Mouse (Mus musculus) cortical plate, adult 2 months (tissue): ENCODE data around the gene Csrp3. TPM values are rescaled to one million over a fixed set of nuclear protein-coding genes. Genes with fewer than 3 reads are reported as not detected.

ENCODE experiments used
- H3K27ac ChIP-seq: fragments of 200-500 bp; 2 replicates; pipeline ENCODE4 v1.5.1; 2012; ENCODE audit warnings: low read length, control low read depth, inconsistent platforms; ENCODE audit not compliant: insufficient read depth
- H3K4me1 ChIP-seq: fragments of 200-500 bp; 2 replicates; pipeline ENCODE4 v1.6.1; 2011; ENCODE audit warnings: low read length; ENCODE audit not compliant: control insufficient read depth, insufficient read depth
- H3K4me3 ChIP-seq: fragments of 200-500 bp; 2 replicates; pipeline ENCODE4 v1.5.1; 2011; ENCODE audit warnings: mild to moderate bottlenecking, low read length, control low read depth; ENCODE audit not compliant: insufficient read depth
- CTCF ChIP-seq: fragments of 200-500 bp; IDR thresholded peaks from 2 replicates; pipeline ENCODE4 v1.5.1; 2011; ENCODE audit warnings: mild to moderate bottlenecking, control low read depth, low read length; ENCODE audit not compliant: insufficient read depth; ENCODE audit errors: extremely low read depth
- POLR2A ChIP-seq: fragments of 200-500 bp; IDR thresholded peaks from 2 replicates; pipeline ENCODE4 v1.6.1; 2011; ENCODE audit warnings: mild to moderate bottlenecking, low read length, control low read depth; ENCODE audit not compliant: insufficient read depth; ENCODE audit errors: extremely low read depth
- polyA plus RNA-seq: library from polyadenylated mRNA; depleted of rRNA; stranded (reverse); fragments of >200 nt; gene quantifications from 2 replicates; pipeline ENCODE4 v1.2.3, GENCODE M21; 2012

The Csrp3 gene
- polyA plus RNA-seq, 1 experiment = not detected

DNA sequence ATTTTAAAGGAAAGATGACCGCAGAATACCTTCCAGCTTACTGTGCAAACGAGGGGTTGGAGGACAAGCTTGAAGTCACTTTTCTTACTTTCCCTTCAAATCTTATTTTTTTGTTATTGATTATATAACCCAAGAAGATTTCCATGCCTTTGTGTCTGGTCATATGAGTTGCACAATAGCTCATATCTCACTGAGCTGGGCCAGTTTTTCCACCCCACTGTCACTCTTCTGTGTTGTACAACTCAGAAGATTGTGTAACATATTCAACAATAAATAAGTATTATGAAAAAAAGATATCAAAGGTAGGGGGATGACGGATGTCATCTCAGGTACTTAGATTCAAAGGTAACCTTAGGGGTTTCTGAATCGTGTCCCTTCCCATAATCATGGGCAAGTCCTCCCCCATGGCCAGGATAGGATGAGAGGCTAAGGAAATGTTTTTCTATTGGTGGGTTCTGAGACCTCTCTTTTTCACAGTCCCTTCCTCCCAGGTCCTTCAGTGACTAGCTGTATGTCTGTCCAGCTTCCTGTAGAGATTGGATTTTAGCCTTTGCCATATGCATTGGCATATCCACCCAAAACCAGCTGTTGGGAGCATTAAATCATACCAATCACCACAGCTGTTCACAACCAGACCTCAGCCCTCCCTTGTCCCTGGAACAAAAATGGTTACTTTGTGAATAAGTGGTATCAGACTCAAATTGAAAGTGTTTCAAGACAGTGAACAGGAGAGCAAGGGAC, 35.9 kb upstream of the Csrp3 start:
- Histone ChIP-seq H3K4me3 (no peak overlapping the region), H3K27ac (no peak overlapping the region), H3K4me1 (peaks cover 2% of the 10 kb centered on the region; the same call in 1 of the 2 replicates)
- no peak for TF ChIP-seq CTCF
- no peak for TF ChIP-seq POLR2A

- Histone ChIP-seq H3K27ac (no peak overlapping the region), H3K4me3 (no peak overlapping the region; the same call in 1 of the 2 replicates), H3K4me1 (peaks cover 2% of the 10 kb centered on the region; the same call in 1 of the 2 replicates)
- TF ChIP-seq CTCF = no peak
- no peak for TF ChIP-seq POLR2A
Measured at GRCm38 (mm10) chr7:48881971-48882609, 34.3 kb upstream of the Csrp3 start.

GRCm38 (mm10) chr7:48881486-48881885, 33.7 kb upstream of the Csrp3 start, which contains the start of gene E2f8:
Gene E2f8 (minus strand): TSS chr7:48881596.
- Histone ChIP-seq H3K27ac (no peak within 1 kb of the TSS), H3K4me1 (peaks cover 2% of the 10 kb centered on the region; the same call in 1 of the 2 replicates), H3K4me3 (peak within 1 kb of the TSS; percentile 32)
- TF ChIP-seq POLR2A (no peak), CTCF (no peak)

DNA sequence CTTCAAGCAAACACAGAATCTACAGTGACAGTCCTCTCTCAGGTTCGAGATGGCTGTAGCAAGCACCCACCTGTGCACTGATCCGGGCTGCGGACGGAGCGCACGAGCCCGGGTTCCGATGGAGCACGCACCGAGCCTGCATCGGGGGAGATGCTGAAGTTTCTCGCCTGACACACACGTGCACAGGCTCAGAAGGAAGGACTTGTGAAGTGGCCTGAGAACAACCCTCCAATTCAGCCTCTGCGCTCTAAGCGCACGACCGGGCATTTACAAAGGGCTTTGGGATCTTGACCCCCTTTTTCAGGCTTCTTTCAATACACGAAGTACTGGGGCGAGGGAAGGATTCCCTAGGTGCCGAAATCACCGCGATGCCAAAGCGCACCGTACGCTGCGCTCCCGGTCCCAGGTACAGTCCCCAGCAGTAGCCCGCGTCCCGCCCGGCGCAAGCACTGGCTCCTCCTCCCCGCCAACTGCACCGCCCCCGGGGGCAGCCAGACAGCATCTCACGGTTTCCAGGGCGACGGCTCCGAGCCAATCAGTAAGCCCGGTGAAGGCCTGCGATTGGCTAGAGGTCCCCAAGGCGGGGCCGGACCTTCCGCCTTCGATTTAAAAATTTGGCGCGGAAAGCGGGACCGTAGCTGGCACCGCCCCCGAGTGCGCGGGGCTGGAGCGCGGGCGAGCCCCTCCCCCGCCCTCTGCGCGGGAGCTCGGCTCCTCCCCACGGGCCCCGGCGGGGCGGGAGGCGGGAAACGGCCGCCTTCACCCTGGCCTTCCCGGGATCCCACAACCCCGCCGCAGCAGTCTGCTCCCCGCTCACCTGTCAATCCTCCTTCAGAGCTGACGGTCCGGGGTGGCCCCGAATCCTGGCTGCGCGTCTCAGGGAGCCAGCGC, 33.0 kb upstream of the Csrp3 start:
- H3K4me3 ChIP-seq = peak overlapping the region; percentile 32
- no peak for TF ChIP-seq CTCF
- no peak for TF ChIP-seq POLR2A
- H3K4me1 ChIP-seq = peaks cover 2% of the 10 kb centered on the region; the same call in 1 of the 2 replicates
- H3K27ac ChIP-seq = no peak overlapping the region

DNA sequence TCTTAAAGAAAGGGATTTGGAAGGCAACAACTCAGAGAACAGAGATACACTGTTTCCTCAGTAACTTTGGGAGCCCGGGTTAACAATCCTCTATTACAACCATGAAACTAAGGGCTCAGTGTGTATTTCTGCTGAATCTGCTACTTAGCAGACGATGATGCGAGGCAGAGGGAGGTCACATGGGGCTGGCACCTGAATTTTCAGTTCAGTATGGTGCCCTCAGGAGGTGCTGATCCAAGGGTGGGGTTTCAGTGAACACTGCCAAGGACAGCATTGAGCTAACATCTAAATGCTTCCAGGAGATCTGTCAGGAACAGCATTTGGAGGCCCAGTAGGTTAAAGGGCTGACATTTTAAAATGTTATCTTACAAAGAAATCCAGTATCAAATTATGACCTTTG, 31.7 kb upstream of the Csrp3 start:
- Histone ChIP-seq H3K4me3 (no peak overlapping the region), H3K4me1 (peaks cover 2% of the 10 kb centered on the region; the same call in 1 of the 2 replicates), H3K27ac (no peak overlapping the region)
- TF ChIP-seq CTCF (no peak), POLR2A (no peak)

GRCm38 (mm10) chr7:48877786-48878390, 30.1 kb upstream of the Csrp3 start:
- no peak overlapping the region for H3K4me3 ChIP-seq
- no peak for TF ChIP-seq CTCF
- no peak for TF ChIP-seq POLR2A
- peaks cover 2% of the 10 kb centered on the region; the same call in 1 of the 2 replicates for H3K4me1 ChIP-seq
- no peak overlapping the region for H3K27ac ChIP-seq

GRCm38 (mm10) chr7:48876526-48876925, 28.7 kb upstream of the Csrp3 start:
- Histone ChIP-seq H3K27ac (no peak overlapping the region), H3K4me3 (no peak overlapping the region), H3K4me1 (no peaks in the 10 kb centered on the region)
- TF ChIP-seq POLR2A (no peak), CTCF (peak; percentile 48; the same call in 1 of the 2 replicates)

- no peak for TF ChIP-seq POLR2A
- TF ChIP-seq CTCF = no peak
- H3K27ac ChIP-seq = no peak overlapping the region
- no peak overlapping the region for H3K4me3 ChIP-seq
- no peaks in the 10 kb centered on the region for H3K4me1 ChIP-seq
Measured at GRCm38 (mm10) chr7:48875096-48875495, 27.3 kb upstream of the Csrp3 start.

DNA sequence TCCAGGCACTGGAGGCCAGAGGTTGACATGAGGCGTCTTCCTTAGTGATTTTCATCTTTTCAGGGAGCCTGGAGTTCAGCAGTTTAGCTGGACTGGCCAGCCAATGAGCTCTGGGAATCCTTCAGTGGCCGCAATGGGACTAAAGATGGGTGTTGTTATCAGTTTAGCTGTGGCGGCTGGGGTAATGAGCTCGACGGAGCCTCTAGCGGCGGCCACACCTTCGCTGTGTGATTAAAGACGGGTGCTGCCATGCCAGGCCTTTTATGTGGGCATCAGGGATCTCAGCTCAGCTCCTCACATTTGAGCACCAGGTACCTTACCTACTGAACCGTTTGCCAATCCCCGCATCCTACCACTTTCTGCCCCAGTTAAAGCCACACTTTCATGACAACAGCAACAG, 23.5 kb upstream of the Csrp3 start:
- no peak overlapping the region for H3K27ac ChIP-seq
- no peaks in the 10 kb centered on the region for H3K4me1 ChIP-seq
- H3K4me3 ChIP-seq = no peak overlapping the region
- TF ChIP-seq POLR2A (no peak), CTCF (no peak)
